Comparison of ENCODE assay signal across 8 mouse cellular contexts in genomic region chrX:135886234-135886585, GRCm38 (mm10). TPM values are rescaled to one million over a fixed set of nuclear protein-coding genes. Genes with fewer than 3 reads are reported as not detected.
DNase-seq lines count a peak whose midpoint lies in the region; ATAC-seq and TF ChIP-seq lines count a peak whose summit lies in the region.

No protein-coding gene starts in this region.

- DNase-seq in retina, embryonic 14.5 days (ENCODE audit: low spot score): peak; percentile 47
- no peak for DNase-seq in retina, postnatal 1 day
- peak; percentile 63 for DNase-seq in thymus, postnatal 4 days

- H3K4me3 ChIP-seq in bone marrow, adult 2 months (replicated peaks; ENCODE audit: control insufficient read depth, low read depth, low read length): peak overlapping the region; percentile 72
- H3K4me3 ChIP-seq in forebrain, embryonic 12.5 days (replicated peaks): peak overlapping the region; percentile 62
- peak overlapping the region; percentile 66 for H3K4me3 ChIP-seq in hindbrain, embryonic 15.5 days
- peak overlapping the region; percentile 61 for H3K4me3 ChIP-seq in limb, embryonic 13.5 days
- peak overlapping the region; percentile 77 for H3K4me3 ChIP-seq in midbrain, embryonic 15.5 days

- no peaks in the 10 kb centered on the region for H3K4me1 ChIP-seq in bone marrow, adult 2 months (ENCODE audit: control insufficient read depth, insufficient read depth, low read length)
- H3K4me1 ChIP-seq in forebrain, embryonic 12.5 days: no peaks in the 10 kb centered on the region; the same call in 1 of the 2 replicates
- H3K4me1 ChIP-seq in hindbrain, embryonic 15.5 days (replicated peaks): peaks cover 7% of the 10 kb centered on the region
- H3K4me1 ChIP-seq in limb, embryonic 13.5 days: no peaks in the 10 kb centered on the region
- peaks cover 8% of the 10 kb centered on the region; the same call in 1 of the 2 replicates for H3K4me1 ChIP-seq in midbrain, embryonic 15.5 days

- WGBS in bone marrow, adult 2 months: 15% methylated on average over 10 of the region's 11 CpGs
- 27% methylated on average over 11 of the region's 11 CpGs for WGBS in forebrain, embryonic 12.5 days
- WGBS in hindbrain, embryonic 15.5 days: 21% methylated on average over 10 of the region's 11 CpGs
- 5% methylated on average over 11 of the region's 11 CpGs for WGBS in limb, embryonic 13.5 days
- 11% methylated on average over 11 of the region's 11 CpGs for WGBS in midbrain, embryonic 15.5 days

- 0 out of 2 replicates have a peak, but pooled peaks cover 4% of the 10 kb centered on the region for H3K27me3 ChIP-seq in forebrain, embryonic 12.5 days
- H3K27me3 ChIP-seq in hindbrain, embryonic 15.5 days: no peaks in the 10 kb centered on the region
- H3K27me3 ChIP-seq in limb, embryonic 13.5 days: no peaks in the 10 kb centered on the region
- no peaks in the 10 kb centered on the region for H3K27me3 ChIP-seq in midbrain, embryonic 15.5 days (replicated peaks)

- no peak for TF ChIP-seq CTCF in bone marrow, adult 2 months (IDR thresholded peaks at IDR 0.05; ENCODE audit: control insufficient read depth, insufficient read depth, low read length)

- peak overlapping the region; percentile 74 for H3K9ac ChIP-seq in forebrain, embryonic 12.5 days
- peak overlapping the region; percentile 74 for H3K9ac ChIP-seq in hindbrain, embryonic 15.5 days
- peak overlapping the region; percentile 78 for H3K9ac ChIP-seq in limb, embryonic 13.5 days
- H3K9ac ChIP-seq in midbrain, embryonic 15.5 days: peak overlapping the region; percentile 83

- ATAC-seq in forebrain, embryonic 12.5 days (ENCODE audit: low FRiP score): no peak
- ATAC-seq in hindbrain, embryonic 15.5 days (ENCODE audit: low FRiP score, low read depth): no peak; the same call in 1 of the 2 replicates
- peak; percentile 8; the same call in 1 of the 2 replicates for ATAC-seq in limb, embryonic 13.5 days (ENCODE audit: low FRiP score, low read depth)
- ATAC-seq in midbrain, embryonic 15.5 days (replicated peaks): no peak

- H3K36me3 ChIP-seq in forebrain, embryonic 12.5 days (replicated peaks): peaks cover 18% of the 10 kb centered on the region
- H3K36me3 ChIP-seq in hindbrain, embryonic 15.5 days: peaks cover 12% of the 10 kb centered on the region; the same call in 1 of the 2 replicates
- H3K36me3 ChIP-seq in limb, embryonic 13.5 days: peaks cover 24% of the 10 kb centered on the region
- H3K36me3 ChIP-seq in midbrain, embryonic 15.5 days (replicated peaks): 0 out of 2 replicates have a peak, but pooled peaks cover 8% of the 10 kb centered on the region

- H3K9me3 ChIP-seq in forebrain, embryonic 12.5 days: no peaks in the 10 kb centered on the region
- H3K9me3 ChIP-seq in hindbrain, embryonic 15.5 days: no peaks in the 10 kb centered on the region
- H3K9me3 ChIP-seq in limb, embryonic 13.5 days: no peaks in the 10 kb centered on the region
- H3K9me3 ChIP-seq in midbrain, embryonic 15.5 days: no peaks in the 10 kb centered on the region

- H3K27ac ChIP-seq in bone marrow, adult 2 months (ENCODE audit: control insufficient read depth, insufficient read depth, low read depth, low read length, poor library complexity): no peak overlapping the region
- peak overlapping the region; percentile 80 for H3K27ac ChIP-seq in forebrain, embryonic 12.5 days
- H3K27ac ChIP-seq in hindbrain, embryonic 15.5 days (replicated peaks): peak overlapping the region; percentile 93
- peak overlapping the region; percentile 81 for H3K27ac ChIP-seq in limb, embryonic 13.5 days
- peak overlapping the region; percentile 93 for H3K27ac ChIP-seq in midbrain, embryonic 15.5 days

- no peak for TF ChIP-seq POLR2A in bone marrow, adult 2 months (IDR thresholded peaks at IDR 0.05; ENCODE audit: borderline replicate concordance, control insufficient read depth, low read depth, low read length)

- peak overlapping the region; percentile 55 for H3K4me2 ChIP-seq in forebrain, embryonic 12.5 days
- H3K4me2 ChIP-seq in hindbrain, embryonic 15.5 days: peak overlapping the region; percentile 57
- H3K4me2 ChIP-seq in limb, embryonic 13.5 days (replicated peaks): peak overlapping the region; percentile 63
- peak overlapping the region; percentile 46 for H3K4me2 ChIP-seq in midbrain, embryonic 15.5 days

RNA-seq across cellular contexts. Expression of gene Gprasp2, which starts 47.4 kb away (rescaled TPM):
- 2.6 TPM in 1 of 2 replicates, not detected in the other for polyA plus RNA-seq in bone marrow, adult 2 months (2011; ENCODE audit: insufficient read depth, insufficient read length, low replicate concordance, missing spikeins)
- 79.9 and 84.6 TPM in 2 replicates for polyA plus RNA-seq in forebrain, embryonic 12.5 days (2016; fragmentation: Nextera tagmentation; extraction: Ambion mirVana)
- 193 and 215 TPM in 2 replicates for polyA plus RNA-seq in hindbrain, embryonic 15.5 days (2015; fragmentation: Nextera tagmentation; extraction: Ambion mirVana)
- 51.2 and 56.9 TPM in 2 replicates for polyA plus RNA-seq in limb, embryonic 13.5 days (2015; fragmentation: Nextera tagmentation; extraction: Ambion mirVana)
- 237 and 254 TPM in 2 replicates for polyA plus RNA-seq in midbrain, embryonic 15.5 days (2015; fragmentation: Nextera tagmentation; extraction: Ambion mirVana)

Comparison
In these comparisons a context has a peak if more than half of its experiments do, and no peak if none do; other contexts are left out.
1. RNA of gene Gprasp2, which starts 47.4 kb away (polyA plus RNA-seq): 237 to 254 TPM in midbrain, embryonic 15.5 days, 193 to 215 TPM in hindbrain, embryonic 15.5 days, 79.9 to 84.6 TPM in forebrain, embryonic 12.5 days and 51.2 to 56.9 TPM in limb, embryonic 13.5 days; 2.6 TPM in bone marrow, adult 2 months; every median in the first group is over 10 times any median in the second.
2. Peak in every context shown above with its lines, with median percentiles within 50 percentile points of each other: H3K4me3 ChIP-seq, H3K4me2 ChIP-seq and H3K9ac ChIP-seq.